Mouse (Mus musculus) thymus, adult 18-20 months (tissue): Measurements from ENCODE around the gene Serpinb5.
A peak's percentile ranks its signal among the peaks of the same experiment; 100 is the strongest.
"Not testable (repeated sequence)": the region's sequence is repeated elsewhere in the genome, so short reads cannot be mapped to it uniquely, and the experiment has no call there.

Source experiments
- DNase-seq, 2 experiments: peaks; one replicate each; pipeline ENCODE4 v3.0.0; 2022; ENCODE audit warnings: mixed read lengths in 2 of 2

The Serpinb5 gene

GRCm38 (mm10) chr1:106860847-106861246, at the start of gene Serpinb5:
TSS of gene Serpinb5 (plus strand) at chr1:106861173.
- DNase-seq, result no peak

GRCm38 (mm10) chr1:106814864-106815263, 46.1 kb upstream of the Serpinb5 start:
- DNase-seq, result no peak

DNA sequence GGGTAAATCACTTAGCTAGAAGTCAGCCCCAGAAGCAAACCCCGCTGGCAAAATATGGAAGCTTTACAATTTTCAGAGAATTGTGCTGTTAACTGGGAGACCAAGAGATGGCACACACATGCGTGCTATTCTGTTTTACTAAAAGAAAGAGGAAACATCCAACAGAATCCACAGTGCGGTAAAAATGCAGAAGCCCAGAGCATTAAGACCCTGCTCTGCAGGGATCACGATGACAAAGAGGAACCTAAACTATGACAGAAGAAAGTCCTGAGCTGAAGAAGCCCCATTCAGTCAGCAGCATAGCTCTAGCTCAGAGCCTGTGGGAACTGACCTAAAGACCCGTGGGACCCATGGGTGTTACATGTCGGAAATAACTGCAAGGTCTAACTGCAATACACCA, 45.7 kb upstream of the Serpinb5 start:
- no peak for DNase-seq

GRCm38 (mm10) chr1:106816766-106817165, 44.2 kb upstream of the Serpinb5 start:
- no peak for DNase-seq

- DNase-seq, result no peak
Observed at GRCm38 (mm10) chr1:106818323-106818722, 42.6 kb upstream of the Serpinb5 start.

DNA sequence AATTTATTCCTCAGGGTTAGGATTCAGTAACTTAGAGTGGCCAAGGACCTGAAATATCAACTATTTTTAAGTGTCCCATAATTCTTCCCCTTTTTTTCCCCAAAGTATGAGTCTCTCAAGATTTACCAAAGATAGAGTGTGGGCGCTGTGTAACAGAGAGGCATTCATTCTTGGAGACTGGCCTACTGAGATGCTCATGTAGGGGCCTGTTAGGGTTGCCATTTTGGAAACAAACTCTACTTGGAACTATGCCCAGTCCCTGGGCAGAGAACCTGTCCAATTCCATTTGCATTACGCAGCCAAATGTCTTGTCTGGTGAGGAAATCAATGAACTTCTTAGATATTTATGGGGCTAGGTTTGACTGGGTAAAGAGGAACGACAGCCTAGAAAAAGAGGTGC, 38.7 kb upstream of the Serpinb5 start:
- no peak for DNase-seq

DNA sequence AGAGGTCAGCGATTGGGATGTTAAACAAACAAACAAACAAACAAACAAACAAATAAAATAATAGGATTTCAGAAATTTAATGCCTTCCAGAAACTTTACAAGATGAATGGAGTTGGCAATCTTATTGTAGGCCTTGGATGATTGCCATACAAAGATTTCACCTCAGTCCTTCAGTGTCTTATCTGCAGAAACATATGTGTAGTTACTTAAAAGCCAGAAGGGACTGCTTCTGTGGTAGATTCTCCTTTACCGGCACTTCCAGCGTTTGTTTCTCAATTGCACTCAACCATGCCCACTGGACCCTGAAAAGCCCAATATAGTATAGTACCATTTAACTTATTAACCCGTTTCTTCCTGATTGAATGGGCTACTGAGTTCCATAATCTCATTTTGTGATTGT, 32.2 kb upstream of the Serpinb5 start:
- DNase-seq, result no peak

GRCm38 (mm10) chr1:106865543-106865942, 4.6 kb downstream of the Serpinb5 start:
- no peak for DNase-seq

- DNase-seq, result no peak
Observed at GRCm38 (mm10) chr1:106866029-106866428, 5.1 kb downstream of the Serpinb5 start.

DNA sequence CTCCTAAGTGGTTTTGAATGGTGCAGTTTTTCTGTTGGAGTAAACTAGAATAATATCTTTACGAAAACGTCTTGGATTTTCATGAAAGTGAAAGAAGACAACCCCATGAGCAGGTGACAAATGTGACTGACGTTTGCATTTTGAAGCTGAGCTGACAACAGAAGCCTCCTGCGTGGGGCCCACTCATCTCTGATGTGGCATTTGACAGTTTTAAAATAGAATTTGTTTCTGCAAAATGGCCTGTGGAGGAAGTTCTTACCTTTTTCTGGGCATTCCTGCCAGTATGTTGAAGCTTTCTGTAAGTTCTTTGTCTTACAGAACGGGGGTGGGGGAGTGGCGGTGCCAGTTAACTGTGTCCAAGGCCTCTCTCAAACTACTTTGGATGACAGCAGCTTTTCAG, 5.8 kb downstream of the Serpinb5 start:
- peak; percentile 43 to 67 for DNase-seq

GRCm38 (mm10) chr1:106869986-106870385, 9.0 kb downstream of the Serpinb5 start:
- DNase-seq, result no peak

DNA sequence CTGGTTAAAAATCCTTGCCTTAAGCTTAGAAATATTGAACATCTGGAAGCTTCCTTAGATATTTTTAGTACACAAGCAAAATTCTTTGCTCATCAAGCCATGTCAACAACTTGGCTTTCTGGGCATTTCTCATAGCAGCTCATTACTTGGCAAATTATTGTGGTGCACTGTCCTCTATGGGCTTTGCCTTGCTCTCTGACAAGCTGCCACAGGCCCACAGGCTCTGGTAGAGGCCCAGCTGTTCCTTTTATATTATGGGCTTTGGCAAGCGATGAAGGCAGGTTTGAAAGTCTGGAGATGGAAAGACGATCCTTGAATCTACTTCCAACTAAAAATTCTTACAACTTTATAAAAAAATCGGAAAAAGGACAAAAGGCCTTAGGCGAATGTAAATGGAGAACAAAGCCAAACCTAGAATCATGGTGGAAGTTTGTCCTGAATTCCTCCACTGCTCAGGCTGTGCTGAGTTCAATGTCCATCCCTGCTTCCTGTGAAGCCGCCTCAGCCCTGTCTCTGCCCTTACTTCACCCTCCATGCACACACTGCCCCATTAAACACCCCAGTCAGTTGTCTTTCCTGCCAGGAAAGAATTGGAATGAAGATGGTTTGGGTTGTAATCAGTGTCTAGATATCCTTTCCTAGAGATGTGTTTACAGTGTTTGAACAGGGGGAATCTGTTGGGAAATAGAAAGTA, 14.4 kb downstream of the Serpinb5 start:
- DNase-seq, result no peak

DNA sequence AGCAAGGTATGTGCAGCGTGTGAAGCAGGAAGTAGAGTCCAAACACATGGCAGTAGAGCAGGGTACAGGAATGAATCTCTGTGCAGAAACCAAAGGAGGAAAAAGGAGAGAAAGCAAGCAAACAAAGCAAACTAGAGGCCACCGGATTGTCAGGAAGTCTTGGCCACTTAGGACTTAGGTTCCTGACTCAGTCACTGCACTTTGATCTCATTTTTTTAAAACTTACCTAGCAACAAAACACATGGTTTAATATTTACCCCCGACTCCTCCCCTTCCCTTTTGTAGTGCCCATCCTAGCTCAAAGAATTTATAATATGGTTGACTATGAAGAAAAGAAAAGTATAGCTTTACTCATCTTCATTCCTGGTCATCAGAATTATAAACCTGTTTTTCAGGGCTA, 15.2 kb downstream of the Serpinb5 start:
- DNase-seq, result no peak

DNA sequence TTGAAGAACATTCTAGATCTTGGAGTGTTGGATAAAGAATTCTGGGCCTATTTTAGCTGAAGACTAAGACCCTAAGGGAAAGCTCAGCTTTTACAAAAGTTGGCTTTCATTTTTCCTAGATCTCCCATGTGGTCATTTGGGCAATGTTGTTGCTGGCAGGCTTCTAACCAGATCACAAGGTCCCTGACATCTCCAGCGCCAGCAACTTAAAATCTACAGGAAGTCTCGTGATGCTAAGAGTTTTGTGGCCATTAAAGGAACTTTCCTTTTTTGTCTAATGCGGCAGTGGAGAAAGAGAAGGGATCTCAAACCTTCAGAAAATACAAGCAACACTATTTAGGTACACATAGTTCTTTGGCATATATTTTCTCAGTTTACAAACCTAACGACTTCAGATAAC, 21.8 kb downstream of the Serpinb5 start:
- DNase-seq, result no peak

- no peak for DNase-seq
Observed at GRCm38 (mm10) chr1:106883369-106883768, 22.4 kb downstream of the Serpinb5 start.

GRCm38 (mm10) chr1:106883812-106884211, 22.8 kb downstream of the Serpinb5 start:
- no peak for DNase-seq

GRCm38 (mm10) chr1:106895142-106895541, 34.2 kb downstream of the Serpinb5 start:
- not testable (repeated sequence) for DNase-seq

DNA sequence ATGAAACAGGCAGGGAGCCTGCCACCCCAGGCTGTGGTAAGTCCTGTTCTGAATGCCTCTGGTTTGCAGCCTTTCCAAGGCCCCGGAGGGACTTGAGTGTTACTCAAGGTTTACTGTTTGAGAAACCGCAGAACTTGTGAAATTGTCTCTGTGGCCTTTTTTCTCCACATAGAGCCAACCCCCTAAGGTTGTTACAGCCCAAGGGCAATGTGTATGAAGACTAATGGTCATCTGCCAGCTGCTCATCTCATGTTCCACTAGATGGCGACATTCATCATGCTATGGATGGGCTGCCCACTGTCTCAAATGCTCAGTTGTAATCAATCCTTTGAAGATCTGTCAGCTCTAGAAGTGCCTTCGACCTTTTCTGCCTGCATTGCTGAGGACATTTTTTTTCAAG, 40.4 kb downstream of the Serpinb5 start:
- no peak for DNase-seq

- no peak for DNase-seq
Observed at GRCm38 (mm10) chr1:106931954-106932353, 71.0 kb downstream of the Serpinb5 start.
